Mouse (Mus musculus) 3134 (cell line): ENCODE results near the gene Sept5.

Experiments
- DNase-seq: peaks from one replicate; pipeline ENCODE4 v3.0.0-alpha.2; 2011; ENCODE audit warnings: low spot score; ENCODE audit not compliant: insufficient read length; ENCODE audit errors: extremely low read depth

The Sept5 gene

GRCm38 (mm10) chr16:18632816-18633215, 3.1 kb upstream of the Sept5 start:
- DNase-seq = no peak

- no peak for DNase-seq
Measured at GRCm38 (mm10) chr16:18632059-18632458, 2.3 kb upstream of the Sept5 start.

- no peak for DNase-seq
Measured at GRCm38 (mm10) chr16:18631141-18631540, 1.4 kb upstream of the Sept5 start.

GRCm38 (mm10) chr16:18630291-18630690, 537 bp upstream of the Sept5 start:
- DNase-seq = no peak

- peak; percentile 55 for DNase-seq
Measured at GRCm38 (mm10) chr16:18628948-18629340, 810 bp downstream of the Sept5 start.

- DNase-seq = peak; percentile 70
Measured at GRCm38 (mm10) chr16:18628206-18628947, 1.4 kb downstream of the Sept5 start.

GRCm38 (mm10) chr16:18627163-18627562, 2.6 kb downstream of the Sept5 start:
- DNase-seq = no peak

- no peak for DNase-seq
Measured at GRCm38 (mm10) chr16:18626376-18626878, 3.3 kb downstream of the Sept5 start, which contains the start of gene Gm49601. Gene Gm49601, minus strand, starts transcription at chr16:18626427.

- no peak for DNase-seq
Measured at GRCm38 (mm10) chr16:18625791-18626311, 3.9 kb downstream of the Sept5 start.

- no peak for DNase-seq
Measured at GRCm38 (mm10) chr16:18625097-18625496, 4.7 kb downstream of the Sept5 start.

GRCm38 (mm10) chr16:18624641-18625040, 5.1 kb downstream of the Sept5 start:
- no peak for DNase-seq

GRCm38 (mm10) chr16:18623751-18624540, 5.8 kb downstream of the Sept5 start:
- no peak for DNase-seq

- no peak for DNase-seq
Measured at GRCm38 (mm10) chr16:18622916-18623750, 6.6 kb downstream of the Sept5 start.

GRCm38 (mm10) chr16:18622019-18622418, 7.7 kb downstream of the Sept5 start, which contains the start of gene Gp1bb:
Gene Gp1bb, minus strand, starts transcription at chr16:18622403.
- DNase-seq = no peak

GRCm38 (mm10) chr16:18621362-18622001, 8.3 kb downstream of the Sept5 start:
- no peak for DNase-seq

GRCm38 (mm10) chr16:18620601-18621361, 9.0 kb downstream of the Sept5 start:
- no peak for DNase-seq

GRCm38 (mm10) chr16:18620201-18620600, 9.6 kb downstream of the Sept5 start:
- DNase-seq = no peak

- DNase-seq = no peak
Measured at GRCm38 (mm10) chr16:18619110-18619509, 10.6 kb downstream of the Sept5 start.

GRCm38 (mm10) chr16:18618297-18618696, 11.5 kb downstream of the Sept5 start:
- DNase-seq = no peak
